Mouse (Mus musculus): Measurements from ENCODE around the gene Ptprr.

GRCm38 (mm10) chr10:116079396-116079795, 61.4 kb downstream of the Ptprr start:
- TF ChIP-seq CTCF (IDR thresholded peaks at IDR 0.05; ENCODE audit: low read depth, low read length): no peak
- TF ChIP-seq POLR2A (IDR thresholded peaks at IDR 0.05; ENCODE audit: borderline replicate concordance, low read depth, low read length): no peak
